Mouse (Mus musculus): ENCODE measurements at regions not wholly inside any gene's neighbourhood (a gene's known extent, or its start where the extent isn't known, plus 50 kb on each side); places are given as distances from the start of the nearest gene placed in this dataset.

- H3K9me3 ChIP-seq (ENCODE audit: control insufficient read depth, low read length): no peaks in the 10 kb centered on the region
- ATAC-seq: peak; percentile 47; the same call in 1 of the 2 replicates
- peak overlapping the region; percentile 62; the same call in 1 of the 2 replicates for H3K9ac ChIP-seq (ENCODE audit: low read depth, low read length)
- no peaks in the 10 kb centered on the region for H3K36me3 ChIP-seq (ENCODE audit: control insufficient read depth, insufficient read depth, low read length)
- H3K27me3 ChIP-seq (replicated peaks; ENCODE audit: control insufficient read depth, insufficient read depth, low read length): 0 out of 2 replicates have a peak, but pooled peaks cover 2% of the 10 kb centered on the region
- H3K4me2 ChIP-seq (ENCODE audit: low read depth, low read length): peak overlapping the region; percentile 90
- H3K4me3 ChIP-seq (ENCODE audit: low read length): peak overlapping the region; percentile 45
- 30% methylated on average over 4 of the region's 4 CpGs for WGBS
- H3K4me1 ChIP-seq (ENCODE audit: control insufficient read depth, insufficient read depth, low read length): peaks cover 4% of the 10 kb centered on the region
- no peak overlapping the region for H3K27ac ChIP-seq (ENCODE audit: low read length)
Observed at GRCm38 (mm10) chr3:9340344-9340743, 269.5 kb downstream of the Zfp704 start.

- Histone ChIP-seq H3K4me1 (ENCODE audit: control insufficient read depth, insufficient read depth, low read length) (peaks cover 7% of the 10 kb centered on the region), H3K27me3 (replicated peaks; ENCODE audit: control insufficient read depth, insufficient read depth, low read length) (no peaks in the 10 kb centered on the region), H3K9ac (ENCODE audit: low read depth, low read length) (no peak overlapping the region), H3K27ac (ENCODE audit: low read length) (no peak overlapping the region), H3K4me3 (ENCODE audit: low read length) (no peak overlapping the region), H3K9me3 (ENCODE audit: control insufficient read depth, low read length) (no peaks in the 10 kb centered on the region), H3K36me3 (ENCODE audit: control insufficient read depth, insufficient read depth, low read length) (no peaks in the 10 kb centered on the region), H3K4me2 (ENCODE audit: low read depth, low read length) (no peak overlapping the region)
- WGBS: 83% methylated on average over 4 of the region's 4 CpGs
- ATAC-seq: no peak
Observed at GRCm38 (mm10) chr3:9339669-9340068, 270.2 kb downstream of the Zfp704 start.

- Histone ChIP-seq H3K9me3 (ENCODE audit: control insufficient read depth, low read length) (no peaks in the 10 kb centered on the region), H3K4me3 (ENCODE audit: low read length) (no peak overlapping the region), H3K36me3 (ENCODE audit: control insufficient read depth, insufficient read depth, low read length) (no peaks in the 10 kb centered on the region), H3K4me2 (ENCODE audit: low read depth, low read length) (no peak overlapping the region), H3K4me1 (ENCODE audit: control insufficient read depth, insufficient read depth, low read length) (peaks cover 9% of the 10 kb centered on the region), H3K9ac (ENCODE audit: low read depth, low read length) (no peak overlapping the region), H3K27me3 (replicated peaks; ENCODE audit: control insufficient read depth, insufficient read depth, low read length) (peaks cover 3% of the 10 kb centered on the region; the same call in 1 of the 2 replicates), H3K27ac (ENCODE audit: low read length) (no peak overlapping the region)
- no peak for ATAC-seq
- 61% methylated on average over 4 of the region's 4 CpGs for WGBS
Observed at GRCm38 (mm10) chr3:9335580-9335979, 274.3 kb downstream of the Zfp704 start.
